Mouse (Mus musculus): ENCODE measurements around the gene Prss8. TPM values are rescaled to one million over a fixed set of nuclear protein-coding genes. Genes with fewer than 3 reads are reported as not detected.

Prss8 gene
- polyA plus RNA-seq, 1 experiment, result 0.08 TPM

DNA sequence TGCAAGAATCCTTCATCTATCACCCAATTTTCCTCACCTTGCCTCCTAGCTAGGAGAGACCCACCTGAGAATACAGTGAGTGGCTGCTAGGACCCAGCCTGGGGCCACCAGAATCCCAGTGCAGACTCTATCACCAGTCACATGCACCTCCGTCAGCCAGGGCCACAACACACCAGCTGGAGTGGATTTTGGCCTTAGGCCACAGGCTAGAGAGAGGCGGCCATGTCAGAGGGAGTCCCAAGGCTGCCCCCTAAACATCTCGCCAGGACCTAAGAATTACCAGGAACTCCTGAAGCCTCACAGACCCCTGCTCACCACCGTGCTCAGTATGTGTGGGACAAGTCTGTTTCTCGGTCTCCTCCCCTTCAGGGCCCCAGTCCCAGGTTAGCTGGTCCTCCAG lies 4.2 kb upstream of the Prss8 start:
- no peaks in the 10 kb centered on the region for H3K4me1 ChIP-seq (ENCODE audit: control insufficient read depth, insufficient read depth, low read length)
- no peak for TF ChIP-seq CTCF (IDR thresholded peaks at IDR 0.05; ENCODE audit: borderline replicate concordance, insufficient read depth, low read depth, low read length)
- no peak for TF ChIP-seq POLR2A (IDR thresholded peaks at IDR 0.05; ENCODE audit: borderline replicate concordance, insufficient read depth, low read length)
- H3K27ac ChIP-seq (ENCODE audit: insufficient read depth, low read length), result no peak overlapping the region
- WGBS, result 74% methylated on average over 5 of the region's 5 CpGs
- no peak for DNase-seq
- H3K27me3 ChIP-seq (ENCODE audit: control insufficient read depth, insufficient read depth, low read length), result no peaks in the 10 kb centered on the region
- H3K4me3 ChIP-seq (replicated peaks; ENCODE audit: insufficient read depth, low read depth, low read length), result no peak overlapping the region

DNA sequence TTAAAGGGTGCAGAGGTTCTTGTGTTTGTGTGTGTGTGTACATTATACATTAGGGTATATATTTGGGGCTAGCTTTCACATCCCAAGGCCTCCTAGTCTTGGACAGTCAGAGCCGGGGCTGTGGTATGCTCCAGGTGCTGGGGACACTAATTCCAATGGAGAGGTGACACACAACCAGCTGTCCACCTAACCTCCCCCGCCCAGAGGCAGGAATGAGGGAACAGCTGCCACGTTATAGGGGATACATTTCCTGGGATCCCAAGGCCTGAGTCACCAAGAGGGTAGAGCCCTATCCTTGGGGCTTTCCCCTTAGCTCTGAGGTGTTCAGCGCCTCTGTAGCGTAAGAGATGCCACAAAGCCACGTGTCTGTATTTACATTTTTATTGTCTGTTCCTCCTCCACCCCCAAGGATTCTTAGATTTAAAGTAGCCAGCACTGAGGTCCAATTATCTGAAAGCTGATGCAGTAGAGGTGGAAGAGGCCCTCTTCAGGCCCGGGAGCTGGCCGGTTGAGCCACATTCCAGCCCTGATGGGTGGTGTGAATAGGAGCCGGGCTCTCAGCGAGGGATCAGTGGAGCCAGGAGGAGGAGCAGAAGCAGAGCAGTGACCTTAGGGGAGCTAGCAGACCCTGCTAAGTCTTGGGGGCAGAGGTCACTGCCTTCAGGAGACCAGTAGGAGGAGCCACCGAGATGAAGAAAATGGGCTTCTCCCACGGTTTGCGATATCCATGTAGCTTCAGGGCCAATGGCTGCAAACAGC lies 2.5 kb upstream of the Prss8 start:
- no peaks in the 10 kb centered on the region for H3K27me3 ChIP-seq (ENCODE audit: control insufficient read depth, insufficient read depth, low read length)
- WGBS, result 41% methylated on average over 13 of the region's 13 CpGs
- TF ChIP-seq CTCF (IDR thresholded peaks at IDR 0.05; ENCODE audit: borderline replicate concordance, insufficient read depth, low read depth, low read length), result no peak
- no peak for TF ChIP-seq POLR2A (IDR thresholded peaks at IDR 0.05; ENCODE audit: borderline replicate concordance, insufficient read depth, low read length)
- no peak overlapping the region for H3K27ac ChIP-seq (ENCODE audit: insufficient read depth, low read length)
- DNase-seq, result no peak
- no peak overlapping the region for H3K4me3 ChIP-seq (replicated peaks; ENCODE audit: insufficient read depth, low read depth, low read length)
- no peaks in the 10 kb centered on the region for H3K4me1 ChIP-seq (ENCODE audit: control insufficient read depth, insufficient read depth, low read length)

DNA sequence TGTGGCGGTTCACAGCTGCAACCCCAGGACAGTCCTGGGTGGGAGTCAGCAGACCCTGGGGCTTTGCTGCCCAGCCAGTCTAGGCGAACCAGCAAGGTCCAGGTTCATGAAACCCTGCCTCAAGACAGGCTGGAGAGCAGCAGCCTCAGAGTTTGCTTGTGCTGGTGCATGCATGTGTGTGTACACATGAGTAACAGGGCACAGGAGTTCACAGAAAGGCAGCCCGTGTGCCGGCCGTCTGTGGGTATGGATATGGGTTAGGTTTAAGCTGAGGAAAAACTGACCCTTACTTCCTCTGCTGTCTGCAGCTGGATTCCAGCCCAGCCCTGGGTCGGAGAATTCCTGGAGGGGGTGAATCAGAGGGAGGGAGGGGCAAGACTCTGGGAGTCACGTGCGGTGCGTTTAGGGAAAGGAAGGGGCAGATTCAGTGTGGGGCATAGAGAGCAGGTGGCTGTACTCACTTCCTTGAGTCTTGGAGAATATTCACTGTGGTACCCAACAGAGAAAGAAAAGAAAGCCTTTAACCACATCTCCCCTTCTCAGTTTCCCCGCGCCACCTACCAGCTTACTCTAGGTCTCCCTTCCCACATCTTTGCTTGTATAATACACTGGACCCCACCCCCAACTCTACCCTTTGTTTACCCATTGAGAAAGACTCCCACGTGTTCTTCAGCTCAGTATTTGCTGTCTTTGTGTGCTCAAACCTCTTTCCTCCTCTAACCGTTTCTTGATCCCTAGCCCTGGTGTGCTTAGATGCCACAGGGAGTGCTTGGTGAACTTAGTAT lies 1.6 kb upstream of the Prss8 start:
- Histone ChIP-seq H3K27ac (ENCODE audit: insufficient read depth, low read length) (no peak overlapping the region), H3K4me3 (replicated peaks; ENCODE audit: insufficient read depth, low read depth, low read length) (no peak overlapping the region), H3K27me3 (ENCODE audit: control insufficient read depth, insufficient read depth, low read length) (no peaks in the 10 kb centered on the region), H3K4me1 (ENCODE audit: control insufficient read depth, insufficient read depth, low read length) (no peaks in the 10 kb centered on the region)
- TF ChIP-seq CTCF (IDR thresholded peaks at IDR 0.05; ENCODE audit: borderline replicate concordance, insufficient read depth, low read depth, low read length) (no peak), POLR2A (IDR thresholded peaks at IDR 0.05; ENCODE audit: borderline replicate concordance, insufficient read depth, low read length) (no peak)
- DNase-seq, result no peak
- 46% methylated on average over 13 of the region's 13 CpGs for WGBS

GRCm38 (mm10) chr7:127930636-127931035 lies 732 bp upstream of the Prss8 start:
- no peak overlapping the region for H3K27ac ChIP-seq (ENCODE audit: insufficient read depth, low read length)
- DNase-seq, result no peak
- WGBS, result 72% methylated on average over 5 of the region's 5 CpGs
- H3K27me3 ChIP-seq (ENCODE audit: control insufficient read depth, insufficient read depth, low read length), result no peaks in the 10 kb centered on the region
- H3K4me1 ChIP-seq (ENCODE audit: control insufficient read depth, insufficient read depth, low read length), result no peaks in the 10 kb centered on the region
- no peak for TF ChIP-seq CTCF (IDR thresholded peaks at IDR 0.05; ENCODE audit: borderline replicate concordance, insufficient read depth, low read depth, low read length)
- no peak for TF ChIP-seq POLR2A (IDR thresholded peaks at IDR 0.05; ENCODE audit: borderline replicate concordance, insufficient read depth, low read length)
- no peak overlapping the region for H3K4me3 ChIP-seq (replicated peaks; ENCODE audit: insufficient read depth, low read depth, low read length)

DNA sequence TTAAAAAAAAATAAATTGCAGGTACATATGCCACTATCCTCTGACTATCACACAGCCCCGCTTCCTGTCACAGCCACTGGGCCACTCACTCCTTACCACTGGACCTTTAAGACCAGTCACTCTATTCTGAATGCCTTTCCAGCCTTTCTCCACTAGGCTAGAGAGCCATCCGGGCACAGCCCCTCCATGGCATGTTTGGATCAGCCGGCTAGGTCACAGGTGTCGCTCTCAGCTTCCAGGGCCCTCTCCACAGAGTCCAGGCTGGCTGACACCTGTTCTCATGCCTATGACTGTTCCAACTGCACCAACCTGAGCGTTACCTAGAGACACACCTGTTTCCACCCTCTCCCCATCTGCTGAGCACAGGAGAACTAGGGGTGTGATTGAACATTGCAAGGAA lies 1.3 kb downstream of the Prss8 start:
- Histone ChIP-seq H3K27ac (ENCODE audit: insufficient read depth, low read length) (no peak overlapping the region), H3K4me1 (ENCODE audit: control insufficient read depth, insufficient read depth, low read length) (no peaks in the 10 kb centered on the region), H3K4me3 (replicated peaks; ENCODE audit: insufficient read depth, low read depth, low read length) (no peak overlapping the region), H3K27me3 (ENCODE audit: control insufficient read depth, insufficient read depth, low read length) (no peaks in the 10 kb centered on the region)
- DNase-seq, result no peak
- TF ChIP-seq POLR2A (IDR thresholded peaks at IDR 0.05; ENCODE audit: borderline replicate concordance, insufficient read depth, low read length), result no peak
- no peak for TF ChIP-seq CTCF (IDR thresholded peaks at IDR 0.05; ENCODE audit: borderline replicate concordance, insufficient read depth, low read depth, low read length)
- WGBS, result 27% methylated on average over 5 of the region's 5 CpGs

DNA sequence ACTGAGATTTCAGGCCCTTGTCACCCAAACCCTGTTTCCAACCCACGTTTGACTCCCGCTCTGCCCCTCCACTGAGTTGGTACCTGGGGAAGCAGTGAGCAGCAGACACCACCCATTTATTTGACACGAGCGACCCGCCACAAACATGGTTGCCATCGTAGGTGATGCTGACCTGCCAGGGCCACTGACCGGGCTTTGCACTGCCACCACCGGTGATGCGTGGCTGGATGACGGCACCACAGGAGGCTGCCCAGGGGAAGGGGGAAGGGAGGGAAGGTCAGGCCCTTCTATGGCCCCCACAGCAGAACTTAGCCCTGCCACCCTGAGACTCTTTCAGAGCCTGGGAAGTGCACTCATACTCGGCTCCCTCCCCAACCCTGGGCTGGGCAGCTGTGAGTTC lies 2.2 kb downstream of the Prss8 start:
- DNase-seq, result no peak
- Histone ChIP-seq H3K4me3 (replicated peaks; ENCODE audit: insufficient read depth, low read depth, low read length) (no peak overlapping the region), H3K27ac (ENCODE audit: insufficient read depth, low read length) (no peak overlapping the region), H3K27me3 (ENCODE audit: control insufficient read depth, insufficient read depth, low read length) (no peaks in the 10 kb centered on the region), H3K4me1 (ENCODE audit: control insufficient read depth, insufficient read depth, low read length) (no peaks in the 10 kb centered on the region)
- no peak for TF ChIP-seq CTCF (IDR thresholded peaks at IDR 0.05; ENCODE audit: borderline replicate concordance, insufficient read depth, low read depth, low read length)
- no peak for TF ChIP-seq POLR2A (IDR thresholded peaks at IDR 0.05; ENCODE audit: borderline replicate concordance, insufficient read depth, low read length)
- 74% methylated on average over 11 of the region's 11 CpGs for WGBS

DNA sequence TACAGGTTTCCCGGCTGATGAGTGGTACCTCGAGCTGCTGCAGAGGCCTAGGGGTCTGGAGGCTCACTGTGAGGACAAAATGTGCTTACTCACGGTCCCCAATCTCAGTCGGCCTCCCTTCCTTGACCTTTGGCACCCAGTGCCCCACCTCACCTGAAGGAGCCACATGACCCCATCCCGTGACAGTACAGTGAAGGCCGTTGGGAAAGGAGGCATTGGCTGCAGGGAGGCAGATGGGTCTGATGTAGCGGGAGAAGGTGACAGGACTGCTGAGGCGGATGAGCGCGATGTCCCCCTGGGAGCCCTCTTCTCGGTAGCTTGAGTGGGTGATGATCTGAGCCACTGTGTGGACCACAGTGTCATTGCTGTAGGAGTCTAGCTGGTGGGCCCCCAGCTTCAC lies 3.1 kb downstream of the Prss8 start:
- 73% methylated on average over 11 of the region's 11 CpGs for WGBS
- H3K4me3 ChIP-seq (replicated peaks; ENCODE audit: insufficient read depth, low read depth, low read length), result no peak overlapping the region
- H3K27ac ChIP-seq (ENCODE audit: insufficient read depth, low read length), result no peak overlapping the region
- H3K4me1 ChIP-seq (ENCODE audit: control insufficient read depth, insufficient read depth, low read length), result no peaks in the 10 kb centered on the region
- DNase-seq, result no peak
- no peaks in the 10 kb centered on the region for H3K27me3 ChIP-seq (ENCODE audit: control insufficient read depth, insufficient read depth, low read length)
- TF ChIP-seq POLR2A (IDR thresholded peaks at IDR 0.05; ENCODE audit: borderline replicate concordance, insufficient read depth, low read length) (no peak), CTCF (IDR thresholded peaks at IDR 0.05; ENCODE audit: borderline replicate concordance, insufficient read depth, low read depth, low read length) (no peak)

- Histone ChIP-seq H3K4me1 (ENCODE audit: control insufficient read depth, insufficient read depth, low read length) (no peaks in the 10 kb centered on the region), H3K4me3 (replicated peaks; ENCODE audit: insufficient read depth, low read depth, low read length) (no peak overlapping the region), H3K27ac (ENCODE audit: insufficient read depth, low read length) (no peak overlapping the region), H3K27me3 (ENCODE audit: control insufficient read depth, insufficient read depth, low read length) (no peaks in the 10 kb centered on the region)
- 84% methylated on average over 8 of the region's 8 CpGs for WGBS
- TF ChIP-seq CTCF (IDR thresholded peaks at IDR 0.05; ENCODE audit: borderline replicate concordance, insufficient read depth, low read depth, low read length), result no peak
- no peak for TF ChIP-seq POLR2A (IDR thresholded peaks at IDR 0.05; ENCODE audit: borderline replicate concordance, insufficient read depth, low read length)
- DNase-seq, result no peak
Measured at GRCm38 (mm10) chr7:127926066-127926465, 3.8 kb downstream of the Prss8 start.
